Mouse (Mus musculus) left cerebral cortex, postnatal 36 days (tissue): ENCODE data around the gene Abhd16a. TPM values are rescaled to one million over a fixed set of nuclear protein-coding genes. Genes with fewer than 3 reads are reported as not detected.

Experiments used
- DNase-seq, 2 experiments: peaks; one replicate each; pipeline ENCODE4 v3.0.0; 2021 to 2022; ENCODE audit warnings: low spot score in 2 of 2, mixed read lengths in 1 of 2
- intact Hi-C: fragments of 180-260 bp; cut with DNase I; formaldehyde crosslinking; loops from one replicate; pipeline ENCODE4 v1.15.1; 2025
- total RNA-seq, 2 experiments: library from RNA; stranded (reverse); gene quantifications; 2 replicates each; pipeline ENCODE4 v1.2.3; 2021

Abhd16a gene
- total RNA-seq, 2 experiments from 2014 or later: 115 to 117 TPM

GRCm38 (mm10) chr17:35134801-35135590, 45.9 kb downstream of the Abhd16a start, which contains the start of gene Bag6:
Gene Bag6, plus strand, starts transcription at chr17:35135178.
- intact Hi-C loops: loop anchor here (1.0 kb wide), 1 partner anchor 29 kb away; the partner anchor contains the start of gene Prrc2a
- peak; percentile 96 for DNase-seq

DNA sequence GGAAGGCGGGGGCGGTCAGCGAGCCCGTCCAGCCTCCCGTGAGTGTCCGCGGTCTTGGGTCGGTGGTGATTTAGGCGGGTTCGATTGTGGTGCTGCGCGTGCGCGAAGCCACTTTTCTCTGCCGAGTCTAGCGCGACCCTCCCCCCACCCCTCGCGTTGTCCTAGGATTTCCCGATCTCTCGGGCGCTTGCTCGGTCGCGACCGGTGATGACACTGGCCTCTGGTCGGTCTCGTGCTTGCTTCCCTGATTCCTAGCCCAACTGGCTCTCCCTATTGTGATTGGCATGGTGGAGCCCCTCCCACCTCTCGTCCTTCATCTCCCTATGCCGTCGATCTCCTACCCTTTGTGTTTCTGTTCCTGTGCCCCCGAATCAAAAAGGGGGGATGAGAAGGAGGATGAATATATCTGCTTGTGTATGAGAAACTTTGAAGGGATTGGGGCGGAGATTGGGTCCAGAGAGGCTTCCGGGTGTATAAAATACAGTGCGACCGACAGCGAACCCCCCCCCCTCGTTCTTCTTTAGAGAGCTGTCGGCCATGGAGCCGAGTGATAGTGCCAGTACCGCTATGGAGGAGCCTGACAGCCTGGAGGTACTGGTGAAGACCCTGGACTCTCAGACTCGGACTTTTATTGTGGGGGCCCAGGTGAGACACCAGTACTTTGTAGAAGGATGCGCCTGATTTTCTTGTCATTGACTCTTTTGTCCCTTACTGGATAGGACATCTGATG, 46.7 kb downstream of the Abhd16a start:
- DNase-seq: no peak
- intact Hi-C loops: loop anchor here (1.0 kb wide), 1 partner anchor 29 kb away; the partner anchor contains the start of gene Prrc2a

DNA sequence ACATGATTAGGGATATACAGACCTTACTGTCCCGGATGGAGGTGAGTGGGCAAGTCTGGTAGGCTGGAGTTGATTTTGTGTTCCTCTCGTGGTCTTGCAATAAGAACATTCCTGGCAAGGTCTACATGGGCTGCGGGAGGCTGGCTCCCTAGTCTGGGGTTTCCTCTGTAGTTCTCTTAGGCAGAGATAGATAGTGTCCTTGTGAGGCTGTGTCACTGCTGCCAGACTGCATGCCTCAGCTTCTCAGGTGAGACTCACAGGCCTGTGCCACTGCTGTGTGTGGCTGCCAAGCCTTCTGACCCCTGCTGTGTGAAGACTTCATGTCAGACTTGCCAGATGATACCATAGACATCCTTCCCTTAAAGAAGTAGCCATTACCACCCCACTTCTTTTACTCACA, 50.2 kb downstream of the Abhd16a start:
- no peak for DNase-seq
- intact Hi-C loops: no loop called here

DNA sequence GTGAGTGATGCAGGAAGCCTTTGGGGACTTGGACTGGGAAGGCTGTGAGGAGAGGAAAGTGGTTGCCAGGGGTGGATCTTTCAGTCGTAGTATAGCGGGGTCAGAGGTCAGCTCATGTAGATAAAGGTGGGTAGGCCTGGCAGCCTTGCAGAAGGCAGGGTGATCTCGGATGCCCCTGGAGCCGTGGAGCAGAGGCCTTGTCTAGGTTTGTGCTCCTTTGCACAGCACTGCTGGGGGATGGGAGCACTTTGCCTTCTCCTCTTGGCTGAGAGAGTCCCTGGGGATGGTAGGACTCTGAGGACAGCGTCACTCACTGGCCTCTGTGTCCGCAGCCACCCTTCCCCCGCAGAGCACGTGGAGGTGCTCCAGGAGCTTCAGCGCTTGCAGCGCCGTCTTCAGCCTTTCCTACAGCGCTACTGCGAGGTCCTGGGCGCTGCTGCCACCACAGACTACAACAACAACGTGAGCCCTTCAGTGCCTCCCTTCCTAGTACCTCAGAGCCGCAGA, 51.5 kb downstream of the Abhd16a start:
- intact Hi-C loops: no loop called here
- no peak for DNase-seq

- no peak for DNase-seq
- intact Hi-C loops: no loop called here
These were observed 52.9 kb downstream of the Abhd16a start for GRCm38 (mm10) chr17:35141971-35142370.

DNA sequence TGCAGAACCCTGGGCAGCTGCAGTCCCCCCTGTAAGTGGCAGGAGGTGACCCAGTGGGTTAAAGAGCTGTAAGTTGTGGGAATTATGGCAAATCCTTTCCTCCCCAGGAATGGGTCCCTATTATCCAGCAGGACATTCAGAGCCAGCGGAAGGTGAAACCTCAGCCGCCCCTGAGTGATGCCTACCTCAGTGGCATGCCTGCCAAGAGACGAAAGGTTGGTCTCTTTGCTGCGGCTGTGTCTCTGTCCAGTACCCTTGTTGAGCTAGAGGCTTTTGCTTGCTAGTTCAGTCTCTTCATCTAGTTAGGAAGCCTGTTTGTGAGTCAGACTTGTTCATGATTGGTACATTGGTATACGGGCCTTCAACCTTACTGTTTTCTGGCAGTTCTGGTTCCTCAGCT, 57.1 kb downstream of the Abhd16a start:
- DNase-seq: no peak
- intact Hi-C loops: no loop called here

- no peak for DNase-seq
- intact Hi-C loops: no loop called here
These were observed 58.3 kb downstream of the Abhd16a start for GRCm38 (mm10) chr17:35147348-35147747.

DNA sequence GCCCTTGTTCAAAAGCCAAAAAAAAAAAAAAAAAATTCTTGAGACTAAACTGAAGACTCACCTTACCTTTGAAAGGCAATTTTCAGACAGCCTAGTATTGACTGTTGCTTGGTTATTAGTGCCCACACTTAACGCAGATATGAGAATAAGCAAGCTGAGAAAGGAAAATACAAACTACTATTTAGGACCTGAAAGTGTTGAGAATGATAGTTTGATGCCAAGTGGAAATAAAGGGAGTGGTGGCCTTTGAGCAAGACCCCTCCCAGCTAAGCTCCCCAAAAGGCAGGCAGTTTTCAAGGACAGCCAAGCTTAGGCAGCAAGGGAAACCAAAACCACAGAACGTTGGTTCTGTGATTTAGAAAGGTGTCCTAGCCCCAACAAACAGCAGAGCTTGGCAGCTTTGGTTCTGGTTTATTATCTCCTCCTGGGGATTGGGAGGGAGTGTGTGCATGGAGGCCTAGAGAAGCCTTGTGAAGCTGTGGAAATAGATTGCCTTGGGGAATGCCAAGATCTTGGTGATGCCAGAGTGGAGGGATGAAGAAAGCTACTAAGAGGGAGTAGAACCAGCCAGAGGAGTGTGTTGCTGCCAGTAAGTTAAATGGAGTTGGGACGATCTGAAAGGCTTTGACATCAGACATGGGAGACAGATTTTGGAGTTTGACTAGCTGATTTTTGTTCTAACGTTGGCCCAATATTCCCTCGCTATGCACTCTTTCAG, 59.0 kb downstream of the Abhd16a start:
- intact Hi-C loops: no loop called here
- DNase-seq: no peak

DNA sequence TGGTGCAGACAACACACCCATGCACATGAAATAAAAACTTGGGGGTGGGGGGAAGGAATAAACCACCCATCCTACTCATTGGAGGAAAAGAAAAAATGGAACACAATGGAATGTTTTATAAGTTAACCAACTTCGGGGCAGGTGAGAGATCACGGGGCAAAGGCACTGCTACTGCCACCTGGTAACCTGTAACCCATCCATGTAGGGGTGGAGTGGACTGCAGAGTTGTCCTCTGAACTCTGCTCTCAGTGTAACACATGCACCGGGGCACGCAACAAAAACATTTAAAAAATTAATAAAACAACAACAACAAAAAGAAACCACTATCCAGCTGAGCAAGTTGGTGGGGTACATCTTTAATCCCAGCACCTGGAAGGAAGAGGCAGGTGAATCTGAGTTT, 63.1 kb downstream of the Abhd16a start:
- DNase-seq: no peak
- intact Hi-C loops: no loop called here

Other genes with a start within 250 kb of the Abhd16a start
- 10 to 100 TPM; 58.5 to 72.2 TPM for gene Skiv2l, start 239.1 kb upstream of the Abhd16a start, total RNA-seq
- gene Nelfe, start 238.9 kb upstream of the Abhd16a start, total RNA-seq: 10 to 100 TPM; 35.5 to 36.6 TPM
- under 1 TPM in 1 of 2 experiments, not detected in 1; 0.63 TPM for gene Cfb, start 226.7 kb upstream of the Abhd16a start, total RNA-seq
- gene Zbtb12, start 209.8 kb upstream of the Abhd16a start, total RNA-seq: 1 to 10 TPM; 6.5 to 8.6 TPM
- not detected for gene Gm20547, start 207.2 kb upstream of the Abhd16a start, total RNA-seq
- 1 to 10 TPM; 2.4 to 2.5 TPM for gene C2, start 191.0 kb upstream of the Abhd16a start, total RNA-seq
- 100 to 1,000 TPM; 162 to 194 TPM for gene Ehmt2, start 190.8 kb upstream of the Abhd16a start, total RNA-seq
- gene Slc44a4, start 174.8 kb upstream of the Abhd16a start, total RNA-seq: under 1 TPM; 0.23 to 0.69 TPM
- gene Neu1, start 158.0 kb upstream of the Abhd16a start, total RNA-seq: 10 to 100 TPM; 43.8 to 47.2 TPM
- gene Hspa1b, start 130.0 kb upstream of the Abhd16a start, total RNA-seq: 10 to 100 TPM; 12.9 to 23.4 TPM
- gene Gm20481, start 119.4 kb upstream of the Abhd16a start, total RNA-seq: not detected
- gene Hspa1a, start 117.1 kb upstream of the Abhd16a start, total RNA-seq: 10 to 100 TPM; 11.9 to 13.7 TPM
- under 1 TPM in 1 of 2 experiments, not detected in 1; 0.32 TPM for gene Hspa1l, start 116.6 kb upstream of the Abhd16a start, total RNA-seq
- 10 to 100 TPM; 19.4 to 19.8 TPM for gene Lsm2, start 107.4 kb upstream of the Abhd16a start, total RNA-seq
- gene Vars, start 88.3 kb upstream of the Abhd16a start, total RNA-seq: 10 to 100 TPM; 38.2 to 47.2 TPM
- gene Vwa7, start 72.7 kb upstream of the Abhd16a start, total RNA-seq: under 1 TPM; 0.48 to 0.57 TPM
- under 1 TPM in 1 of 2 experiments, not detected in 1; 0.79 TPM for gene Sapcd1, start 61.2 kb upstream of the Abhd16a start, total RNA-seq
- gene Msh5, start 42.5 kb upstream of the Abhd16a start, total RNA-seq: under 1 TPM in 1 of 2 experiments, not detected in 1; 0.66 TPM
- 1 to 10 TPM; 8.4 to 8.5 TPM for gene Clic1, start 39.3 kb upstream of the Abhd16a start, total RNA-seq
- gene Ddah2, start 30.2 kb upstream of the Abhd16a start, total RNA-seq: 10 to 100 TPM; 13.9 to 14.0 TPM
- gene Ly6g6c, start 23.9 kb upstream of the Abhd16a start, total RNA-seq: not detected
- gene Mpig6b, start 23.1 kb upstream of the Abhd16a start, total RNA-seq: not detected
- 1 to 10 TPM; 3.8 to 3.9 TPM for gene Ly6g6e, start 12.4 kb upstream of the Abhd16a start, total RNA-seq
- gene Ly6g6d, start 11.2 kb upstream of the Abhd16a start, total RNA-seq: 1 to 10 TPM in 1 of 2 experiments, under 1 TPM in 1; 0.63 to 1.5 TPM
- gene Ly6g6f, start 3.7 kb upstream of the Abhd16a start, total RNA-seq: not detected
- not detected for gene Ly6g5c, start 19.0 kb downstream of the Abhd16a start, total RNA-seq
- gene Ly6g5b, start 26.2 kb downstream of the Abhd16a start, total RNA-seq: under 1 TPM in 1 of 2 experiments, not detected in 1; 0.45 TPM
- 10 to 100 TPM; 15.5 to 19.0 TPM for gene Gpank1, start 32.2 kb downstream of the Abhd16a start, total RNA-seq
- gene Csnk2b, start 32.8 kb downstream of the Abhd16a start, total RNA-seq: 100 to 1,000 TPM; 174 to 177 TPM
- 10 to 100 TPM; 26.7 to 31.0 TPM for gene D17H6S53E, start 37.1 kb downstream of the Abhd16a start, total RNA-seq
- gene Apom, start 42.8 kb downstream of the Abhd16a start, total RNA-seq: not detected
- 100 to 1,000 TPM; 302 to 324 TPM for gene Bag6, start 45.9 kb downstream of the Abhd16a start, total RNA-seq
- gene Prrc2a, start 75.6 kb downstream of the Abhd16a start, total RNA-seq: 100 to 1,000 TPM; 261 to 307 TPM
- gene Aif1, start 86.8 kb downstream of the Abhd16a start, total RNA-seq: 10 to 100 TPM in 1 of 2 experiments, 1 to 10 TPM in 1; 9.1 to 13.0 TPM
- gene Lst1, start 99.2 kb downstream of the Abhd16a start, total RNA-seq: 1 to 10 TPM; 8.6 to 9.9 TPM
- 1 to 10 TPM; 1.1 to 1.3 TPM for gene Ltb, start 105.2 kb downstream of the Abhd16a start, total RNA-seq
- gene Tnf, start 112.7 kb downstream of the Abhd16a start, total RNA-seq: under 1 TPM in 1 of 2 experiments, not detected in 1; 0.25 TPM
- 1 to 10 TPM in 1 of 2 experiments, under 1 TPM in 1; 0.44 to 1.1 TPM for gene Lta, start 116.1 kb downstream of the Abhd16a start, total RNA-seq
- gene Gm16181, start 131.6 kb downstream of the Abhd16a start, total RNA-seq: not detected
- 100 to 1,000 TPM; 514 to 593 TPM for gene Atp6v1g2, start 144.4 kb downstream of the Abhd16a start, total RNA-seq
- gene Nfkbil1, start 146.5 kb downstream of the Abhd16a start, total RNA-seq: 10 to 100 TPM; 15.5 to 16.6 TPM
- 100 to 1,000 TPM; 189 to 214 TPM for gene Ddx39b, start 152.5 kb downstream of the Abhd16a start, total RNA-seq
- 10 to 100 TPM; 19.6 to 23.3 TPM for gene H2-D1, start 173.5 kb downstream of the Abhd16a start, total RNA-seq
- under 1 TPM; 0.39 to 0.74 TPM for gene H2-Q1, start 231.1 kb downstream of the Abhd16a start, total RNA-seq